Mouse (Mus musculus) spleen, adult 12 weeks (tissue): ENCODE data around the gene Ppp1r32.

Source experiments
- DNase-seq: peaks from one replicate; pipeline ENCODE4 v3.0.0; 2022; ENCODE audit warnings: low spot score

Ppp1r32 gene

DNA sequence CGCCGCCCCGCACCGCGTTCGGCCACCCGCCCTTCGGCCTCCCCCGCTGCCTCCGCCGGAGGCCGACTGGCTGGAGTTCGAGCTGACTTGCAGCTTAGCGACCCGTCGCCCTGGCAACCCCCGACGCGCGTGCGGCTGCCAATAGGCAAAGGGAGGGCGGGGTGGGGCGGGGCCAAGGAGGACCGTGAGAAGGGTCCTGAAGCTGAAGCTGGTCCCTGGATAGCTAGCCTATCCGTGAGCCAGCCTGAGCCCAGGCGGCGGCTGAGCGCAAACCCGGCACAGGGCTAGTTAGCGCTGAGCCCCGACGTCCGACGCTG is 25.3 kb downstream of the Ppp1r32 start:
- no peak for DNase-seq

DNA sequence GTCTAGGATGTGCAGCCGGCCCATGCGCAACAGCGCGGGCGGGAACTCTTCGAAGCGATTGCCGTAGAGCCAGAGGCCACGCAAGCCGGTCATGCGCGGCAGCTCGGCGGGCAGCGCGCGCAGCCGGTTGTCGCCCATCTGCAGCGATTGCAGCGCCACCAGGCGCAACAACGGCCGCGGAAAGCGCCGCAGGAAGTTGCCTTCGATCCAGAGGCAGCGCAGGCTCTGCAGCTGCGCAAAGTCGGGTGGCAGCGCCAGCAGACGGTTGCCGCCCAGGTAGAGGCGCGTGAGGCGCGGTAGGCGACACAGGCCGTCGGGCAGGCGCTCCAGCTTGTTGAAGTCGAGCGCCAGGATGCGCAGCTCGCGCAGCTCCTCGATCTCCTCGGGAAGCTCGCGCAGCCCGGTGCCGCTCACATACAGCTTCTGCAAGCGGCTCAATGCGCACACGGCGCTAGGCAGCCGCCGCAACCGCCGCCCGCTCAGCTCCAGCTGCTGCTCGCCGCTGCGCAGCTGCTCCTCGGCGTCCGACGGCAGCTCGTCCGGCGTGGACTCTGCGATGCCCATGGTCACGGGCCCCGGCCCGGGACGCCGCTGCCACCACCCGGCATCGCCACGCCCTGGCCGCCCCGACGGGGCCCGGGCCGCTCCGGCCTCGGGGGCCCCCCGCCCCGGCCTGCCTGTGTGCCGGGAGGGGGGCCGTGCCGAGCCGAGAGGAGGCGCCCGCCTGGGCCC is 25.8 kb downstream of the Ppp1r32 start, which contains the start of gene Lrrc10b:
Gene Lrrc10b (minus strand): TSS at position 722 of the 732 bp plus-strand sequence.
- no peak for DNase-seq

DNA sequence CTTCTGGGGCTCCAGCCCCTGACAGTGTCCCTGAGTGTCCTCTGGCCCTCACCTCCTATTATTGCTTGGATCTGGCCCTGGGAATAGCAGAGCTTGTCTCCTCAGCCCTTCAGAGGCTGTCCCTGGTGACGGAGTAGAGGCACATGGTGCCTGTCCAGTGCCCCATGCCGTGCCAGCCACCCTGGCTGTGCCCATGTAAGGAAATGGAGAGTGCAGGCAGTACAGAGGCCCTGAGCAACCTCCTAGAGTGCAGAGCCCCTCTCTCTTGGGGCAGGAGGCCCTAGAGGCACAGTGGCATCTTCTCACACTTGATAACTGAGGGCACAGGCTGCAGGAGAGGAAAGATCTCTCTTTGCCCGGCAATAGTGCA is 27.3 kb downstream of the Ppp1r32 start:
- no peak for DNase-seq

DNA sequence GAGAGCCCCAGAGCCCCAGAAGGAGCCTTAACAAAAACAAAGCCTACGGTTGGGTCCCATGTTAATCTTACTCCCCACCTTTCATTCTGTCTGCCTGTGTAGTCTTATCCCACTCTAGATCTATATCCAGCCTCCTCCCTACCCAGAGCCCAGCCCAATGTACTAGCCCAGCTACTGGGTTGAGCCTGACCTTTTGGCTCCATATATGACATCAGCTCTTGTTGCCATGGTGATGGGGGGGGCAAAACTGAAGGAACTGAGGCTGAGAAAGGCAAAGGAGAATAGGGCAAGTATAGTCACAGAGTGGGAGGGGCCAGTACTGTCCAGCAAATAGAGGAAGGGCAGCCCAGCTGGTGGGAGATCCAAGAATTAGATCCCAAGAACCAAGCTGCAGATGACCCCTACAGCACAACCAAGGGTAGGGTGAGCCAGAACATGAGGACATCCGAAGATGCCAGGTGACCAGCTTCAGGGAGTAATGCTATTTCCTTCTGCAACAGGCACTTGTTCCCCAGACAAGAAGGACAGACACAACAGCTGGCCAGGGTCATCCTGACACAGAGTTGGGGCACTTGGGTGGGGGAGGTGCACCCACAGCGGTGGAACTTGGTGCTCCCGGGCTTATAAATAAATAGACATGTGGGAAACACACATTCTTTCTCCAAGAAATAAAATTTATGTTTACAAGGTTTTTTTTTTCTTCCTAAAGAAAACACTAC is 27.9 kb downstream of the Ppp1r32 start:
- no peak for DNase-seq

DNA sequence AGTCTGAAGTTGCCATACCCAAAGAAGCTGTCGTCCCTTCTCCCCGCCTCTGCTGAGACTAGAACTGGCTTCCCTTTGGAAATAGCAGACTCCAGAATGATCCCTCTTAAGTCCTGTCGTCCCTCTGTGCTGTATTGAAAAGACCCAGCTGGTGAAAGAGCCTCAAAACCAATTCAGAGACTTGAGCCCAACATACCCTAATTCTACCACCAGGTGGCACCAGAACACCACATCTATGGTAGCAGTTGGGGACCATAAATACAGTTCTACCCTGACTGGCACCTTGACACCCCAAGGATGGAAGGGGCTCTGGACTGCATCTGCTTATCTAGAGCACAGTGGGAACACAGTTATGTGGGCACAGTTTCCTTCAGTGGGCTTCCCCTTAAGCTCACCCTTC is 33.0 kb downstream of the Ppp1r32 start:
- DNase-seq: peak; percentile 40

DNA sequence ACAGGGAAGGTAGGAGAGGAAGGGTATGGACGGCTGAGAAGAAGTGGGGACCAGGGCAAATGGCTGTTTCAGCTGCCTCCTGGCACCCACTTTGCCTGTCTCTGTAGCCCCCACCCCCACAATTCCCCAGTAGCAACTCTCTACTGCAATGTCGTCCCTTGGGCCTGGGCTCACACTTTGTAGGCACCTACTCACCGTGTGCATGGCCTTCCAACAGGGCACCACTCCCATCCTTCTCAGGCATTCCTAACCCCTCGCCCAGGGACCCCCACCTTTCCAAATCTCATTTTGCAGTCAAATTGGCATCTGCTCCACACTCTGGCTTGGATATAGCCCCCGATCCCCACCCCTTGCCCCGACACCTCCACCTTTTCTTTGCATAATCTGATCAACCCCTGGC is 33.5 kb downstream of the Ppp1r32 start:
- no peak for DNase-seq

DNA sequence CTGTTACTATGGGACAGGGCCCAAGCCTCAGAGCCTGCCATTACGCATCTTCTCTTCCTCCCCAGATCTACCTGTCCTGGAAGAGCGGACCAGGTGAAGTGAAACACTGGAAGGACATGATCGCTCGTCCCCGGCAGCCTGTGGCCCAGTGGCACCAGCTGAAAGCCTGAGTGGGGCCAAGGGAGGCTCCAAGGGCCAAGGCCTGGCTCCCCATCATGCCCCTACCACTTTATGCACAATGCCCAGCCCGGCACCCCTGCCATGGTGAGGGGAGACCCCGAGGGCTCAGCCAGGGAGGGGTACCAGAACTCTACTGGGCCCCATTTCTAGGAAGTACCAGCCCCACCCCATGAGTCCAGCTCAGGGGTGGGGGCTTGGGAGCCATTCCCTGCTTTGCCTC is 34.5 kb downstream of the Ppp1r32 start:
- no peak for DNase-seq

DNA sequence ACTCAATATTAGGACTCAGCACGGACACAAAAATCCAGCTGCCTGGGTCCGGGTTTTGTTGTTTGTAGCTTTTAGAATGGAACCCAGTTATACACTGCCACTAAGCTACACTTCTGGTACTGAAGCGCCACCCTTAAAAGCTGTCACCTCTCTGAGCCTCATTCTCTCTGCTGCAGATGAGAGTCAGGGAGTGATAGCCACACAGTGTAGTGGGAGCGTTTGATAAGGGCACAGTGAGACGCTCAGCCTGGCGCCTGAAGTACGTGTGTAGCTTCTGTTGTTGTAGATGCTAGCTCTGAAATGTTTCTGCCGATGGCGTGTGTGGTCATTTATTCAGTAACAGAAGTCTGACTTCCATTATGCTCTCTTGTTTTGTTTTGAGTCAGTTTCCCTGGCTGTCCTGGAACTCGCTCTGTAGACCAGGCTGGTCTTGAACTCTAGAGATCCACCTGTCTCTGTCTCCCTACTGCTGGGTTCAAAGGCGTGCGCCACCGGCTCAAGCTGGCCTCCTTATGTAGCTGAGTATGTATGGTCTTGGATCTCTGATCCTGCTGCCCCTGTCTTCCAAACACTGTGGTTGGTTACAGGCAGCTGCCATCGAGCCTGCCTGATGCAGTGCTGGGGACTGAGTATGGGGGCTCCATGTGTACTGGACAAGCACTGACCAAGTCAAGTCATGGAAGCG is 37.9 kb downstream of the Ppp1r32 start:
- no peak for DNase-seq

DNA sequence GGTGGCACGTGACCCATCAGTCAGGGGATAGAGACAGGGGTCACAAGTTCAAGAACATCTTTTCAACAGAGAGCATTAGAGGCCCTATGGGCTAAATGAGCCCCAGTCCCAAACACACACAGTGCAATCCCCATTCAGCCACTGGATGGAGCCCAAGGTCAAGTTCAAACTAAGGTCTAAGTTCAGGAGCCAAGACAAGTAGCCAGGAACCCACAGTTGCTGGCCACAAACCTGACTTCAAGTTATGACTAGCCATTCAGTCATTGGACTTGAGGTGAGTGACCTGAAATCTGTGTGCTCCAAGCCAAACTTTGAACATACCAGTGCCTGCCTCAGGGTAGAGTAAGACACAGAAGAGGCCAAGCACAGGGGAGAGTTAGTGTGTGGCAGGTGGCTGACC is 45.2 kb downstream of the Ppp1r32 start:
- no peak for DNase-seq

DNA sequence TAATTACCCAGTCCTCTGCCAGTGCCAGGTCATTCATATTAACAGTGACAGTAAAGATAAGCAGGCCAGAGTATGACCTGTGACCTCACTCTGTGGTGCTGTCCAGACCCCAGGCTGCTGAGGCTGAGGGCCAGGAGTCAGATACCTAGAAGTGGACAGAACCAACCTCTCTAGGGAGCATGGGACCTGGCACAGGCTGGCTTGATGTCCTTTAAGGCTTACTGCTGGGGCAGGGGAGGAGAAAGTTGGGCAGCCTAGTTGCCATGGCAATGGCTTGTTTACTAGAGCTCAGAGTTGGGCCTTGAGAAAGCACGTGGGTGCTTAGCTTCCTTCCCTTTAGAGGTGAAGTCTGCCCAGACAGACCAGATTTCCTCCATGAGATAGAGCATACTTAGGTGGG is 46.0 kb downstream of the Ppp1r32 start:
- no peak for DNase-seq

DNA sequence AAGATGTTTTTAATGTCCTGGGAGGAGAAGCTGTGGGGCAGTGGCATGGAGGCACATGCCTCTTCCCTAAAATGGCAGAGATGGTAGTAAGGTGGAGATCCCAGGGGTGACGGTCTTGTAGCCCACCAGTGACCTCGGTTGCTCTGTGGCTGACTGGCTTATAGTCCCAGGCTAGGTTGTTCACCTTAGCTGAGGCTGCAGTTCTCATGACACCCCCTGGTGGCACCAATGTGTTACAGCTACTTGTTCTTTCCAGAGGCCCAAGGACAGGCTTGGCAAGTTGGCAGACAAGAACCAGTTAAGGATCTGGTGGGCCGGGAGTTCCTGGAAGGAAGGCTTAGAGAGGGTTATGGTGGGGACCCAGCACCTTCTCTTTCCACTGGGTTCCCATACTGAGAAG is 46.8 kb downstream of the Ppp1r32 start:
- DNase-seq: peak; percentile 13

DNA sequence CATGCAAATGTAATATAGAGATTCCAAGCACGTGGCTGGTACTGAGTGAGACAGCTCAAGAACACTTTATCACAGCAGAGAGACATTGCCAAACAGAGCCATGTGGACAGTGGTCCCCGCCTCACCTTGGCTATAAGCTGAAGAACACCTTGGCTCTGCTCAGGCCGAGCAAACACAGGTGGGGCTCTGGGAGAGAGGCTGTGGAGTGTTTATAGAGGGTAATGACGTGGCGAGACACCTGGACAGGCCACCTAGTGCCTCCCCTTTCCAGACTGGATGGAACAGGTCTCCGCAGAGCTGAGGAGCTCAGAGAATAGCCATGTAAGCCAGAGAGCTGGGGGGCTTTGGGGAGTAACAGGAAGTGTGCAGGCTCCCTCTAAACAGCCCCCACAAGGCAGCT is 47.8 kb downstream of the Ppp1r32 start:
- no peak for DNase-seq

DNA sequence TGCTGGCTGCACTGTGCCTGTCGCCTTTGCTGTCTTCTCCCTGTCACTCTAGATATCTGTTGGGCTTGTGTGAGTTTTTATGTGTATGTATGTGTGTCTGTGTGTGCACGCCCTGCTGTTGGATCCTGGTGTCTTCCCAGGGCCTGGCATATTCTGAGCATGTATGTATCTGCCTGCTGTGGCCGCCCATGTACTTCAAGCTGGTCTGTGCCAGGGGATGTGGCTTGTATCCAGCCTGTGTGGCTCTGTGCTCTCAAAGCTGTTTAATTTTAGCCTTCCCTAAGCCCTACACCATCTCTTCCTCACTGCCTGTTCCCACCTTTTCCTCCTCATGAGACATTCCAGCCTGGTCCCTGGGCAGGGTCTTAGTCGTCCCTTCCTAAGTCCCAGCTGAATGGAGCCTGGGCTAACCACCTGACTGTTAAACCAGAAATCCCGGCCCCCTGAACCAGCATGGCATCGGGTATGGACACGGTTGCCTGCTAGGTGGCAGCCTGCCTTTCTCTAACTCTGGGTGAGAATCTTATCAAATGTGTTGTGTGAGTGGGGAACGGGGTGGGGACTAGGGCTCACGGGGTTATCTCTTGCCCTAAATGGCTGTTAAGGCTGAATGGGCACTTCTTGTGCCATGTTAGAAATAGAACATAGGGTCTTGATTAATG is 48.7 kb downstream of the Ppp1r32 start:
- no peak for DNase-seq

DNA sequence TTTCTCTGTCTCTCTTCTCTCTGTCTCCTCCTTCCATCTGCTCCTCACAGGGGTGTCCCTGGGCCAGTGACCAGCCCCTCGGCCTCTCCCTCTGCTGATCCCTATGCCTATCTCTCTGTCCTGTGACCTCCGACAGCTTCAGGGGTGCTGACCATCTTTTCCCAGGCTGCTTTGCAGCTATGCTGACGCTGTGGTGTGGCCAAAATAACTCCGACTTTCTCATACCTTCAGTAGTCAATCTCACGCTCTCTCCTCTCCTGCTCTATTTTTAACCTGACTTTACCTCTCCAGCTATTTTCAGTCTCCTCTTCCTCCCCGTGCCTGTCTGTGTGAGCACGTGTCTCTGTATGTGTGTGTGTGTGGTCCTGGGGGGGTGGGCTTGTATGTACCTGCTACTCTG is 49.5 kb downstream of the Ppp1r32 start:
- no peak for DNase-seq

DNA sequence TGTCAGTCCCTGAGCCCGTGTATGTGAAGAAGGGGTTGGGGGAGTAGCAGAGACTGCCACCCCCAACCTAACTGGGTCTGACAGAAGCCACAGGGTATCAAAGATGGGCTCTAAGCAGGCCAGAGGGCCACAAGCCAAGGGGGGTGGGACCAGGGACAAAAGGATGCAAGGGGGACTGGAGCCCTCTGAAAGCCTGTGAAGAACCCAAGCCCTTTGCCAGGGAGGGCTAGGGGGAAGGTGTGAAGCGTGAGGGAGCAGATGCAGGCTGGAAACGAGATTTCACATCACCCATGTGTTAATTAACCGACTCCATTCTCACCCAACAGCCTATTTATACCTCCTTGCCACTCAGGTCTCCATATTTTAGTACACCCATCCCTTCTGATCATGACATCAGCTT is 50.9 kb downstream of the Ppp1r32 start:
- DNase-seq: no peak

DNA sequence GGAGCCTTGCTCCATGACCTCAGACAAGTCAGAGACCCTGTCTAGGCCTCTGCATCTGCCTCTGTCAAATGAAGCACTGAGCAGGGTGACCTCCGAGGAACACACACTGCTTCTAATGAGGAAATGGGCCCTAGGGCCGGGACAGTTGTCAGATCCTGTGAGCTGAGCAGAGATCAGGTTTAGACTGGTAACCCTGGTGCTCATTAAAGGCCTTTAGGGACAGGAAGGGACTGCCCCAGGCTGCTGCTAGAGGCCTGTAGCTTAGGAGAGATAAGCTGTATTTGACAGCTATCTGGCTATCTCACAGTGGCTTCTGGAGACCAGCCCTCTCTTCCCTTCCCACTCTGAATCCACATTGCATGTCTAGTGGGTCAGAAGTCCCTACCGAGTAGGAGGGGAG is 51.3 kb downstream of the Ppp1r32 start:
- DNase-seq: no peak

DNA sequence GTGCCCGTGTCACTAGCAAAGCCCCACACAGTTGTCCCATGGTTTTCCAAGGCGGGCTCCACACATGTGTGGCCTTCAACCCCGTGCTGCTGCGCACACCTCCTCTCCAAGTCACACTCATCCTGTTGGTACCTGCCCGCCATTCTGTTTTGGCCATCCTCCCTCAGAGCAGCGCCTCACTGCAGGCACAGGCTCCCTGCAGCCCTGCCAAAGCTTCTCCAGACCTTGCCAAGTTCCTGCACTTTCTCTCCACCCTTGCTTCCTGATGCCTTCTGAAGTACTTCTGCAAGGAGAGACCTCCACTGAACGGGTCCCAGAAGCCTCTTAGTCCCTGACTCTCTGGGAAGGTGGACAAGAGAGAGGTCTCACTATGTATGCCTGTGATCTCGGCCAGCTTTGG is 53.4 kb downstream of the Ppp1r32 start:
- DNase-seq: no peak

DNA sequence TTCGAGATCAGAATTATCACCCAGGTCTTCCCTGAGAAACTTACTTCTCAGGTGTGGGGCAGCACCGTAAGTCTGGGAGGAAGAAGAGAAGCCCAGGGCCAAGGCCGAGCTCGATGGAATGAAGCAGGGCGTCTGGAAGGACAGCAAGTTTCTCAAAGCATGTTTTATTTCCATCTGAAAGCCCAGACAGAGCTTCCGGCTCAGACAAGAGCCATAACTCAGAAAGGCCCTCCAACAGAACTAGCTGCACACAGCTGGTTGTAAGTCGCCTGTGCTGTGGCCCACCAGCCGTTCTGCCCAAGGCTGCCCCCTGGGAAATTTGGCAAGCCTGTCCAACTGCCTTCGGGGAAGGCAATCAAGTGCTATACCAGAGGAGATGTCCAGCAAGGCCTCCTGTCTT is 55.3 kb downstream of the Ppp1r32 start:
- no peak for DNase-seq

DNA sequence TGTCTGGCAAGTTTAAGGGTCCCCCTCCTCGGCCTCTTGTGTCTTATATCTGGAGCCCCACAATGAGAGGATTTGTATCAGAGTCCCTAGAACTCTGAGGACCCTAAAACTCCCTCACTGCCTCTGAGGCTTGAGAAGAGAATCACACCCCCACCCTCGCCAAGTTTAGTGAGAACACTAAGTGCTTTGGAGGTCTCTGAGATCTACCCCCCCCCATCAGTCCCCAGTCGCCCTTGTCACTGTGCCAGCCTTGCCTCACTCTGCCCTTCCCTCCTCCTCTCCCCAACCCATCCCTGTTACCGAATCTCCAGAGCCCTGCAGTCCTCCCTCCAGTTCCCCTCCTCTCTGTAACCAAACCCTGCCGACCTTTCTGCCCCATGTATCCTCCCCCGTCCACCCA is 55.9 kb downstream of the Ppp1r32 start:
- no peak for DNase-seq

DNA sequence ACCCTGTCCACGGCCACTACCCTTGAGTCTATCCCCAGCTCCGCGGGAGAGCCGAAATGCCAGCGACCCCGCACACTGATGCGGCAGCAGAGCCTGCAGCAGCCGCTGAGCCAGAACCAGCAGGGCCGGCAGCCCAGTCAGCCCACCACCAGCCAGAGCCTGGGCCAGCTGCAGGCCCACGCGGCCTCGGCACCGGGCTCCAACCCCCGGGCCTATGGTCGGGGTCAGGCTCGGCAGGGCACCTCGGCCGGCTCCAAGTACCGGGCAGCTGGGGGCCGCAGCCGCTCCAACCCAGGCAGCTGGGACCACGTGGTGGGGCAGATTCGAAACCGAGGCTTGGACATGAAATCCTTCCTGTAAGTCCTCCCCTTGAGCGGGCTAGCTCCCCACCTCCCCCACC is 56.4 kb downstream of the Ppp1r32 start:
- no peak for DNase-seq

DNA sequence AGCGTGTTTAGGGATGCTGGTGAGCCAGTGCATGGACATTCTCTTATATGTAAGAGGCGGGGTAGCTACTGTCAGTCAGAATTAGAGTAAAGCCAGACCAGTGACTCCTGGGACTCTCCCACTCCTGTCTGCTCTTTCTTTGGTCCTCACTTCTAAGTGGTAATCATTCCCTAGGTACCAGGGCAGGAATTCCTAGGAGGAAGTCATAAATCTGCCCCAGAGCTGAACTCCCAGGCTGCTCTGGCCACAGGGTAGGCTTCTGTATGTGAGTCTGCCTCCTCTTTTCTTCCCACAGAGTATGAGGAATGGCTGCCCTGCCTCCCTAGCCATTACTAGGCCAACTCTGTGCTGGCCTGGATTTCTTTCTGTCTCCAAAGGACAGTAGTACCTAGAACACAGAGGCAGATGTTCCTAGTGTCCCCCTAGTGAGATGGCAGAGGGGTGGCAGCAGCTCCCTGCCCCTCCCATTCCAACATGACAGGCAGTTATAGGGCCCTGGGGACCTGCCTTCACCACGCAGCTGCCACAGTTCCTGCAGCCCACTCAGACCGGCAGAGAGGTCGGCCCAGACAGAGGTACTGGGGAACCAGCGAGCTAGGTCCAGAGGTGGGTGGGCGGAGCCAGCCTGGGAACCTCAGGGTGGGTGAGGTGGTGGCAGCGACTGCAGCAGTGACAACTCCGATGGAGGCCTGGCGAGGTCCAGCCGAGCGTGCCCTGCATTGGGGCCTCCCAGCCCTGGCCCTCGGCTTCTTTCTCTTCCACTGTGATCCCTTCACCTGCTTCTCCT is 57.1 kb downstream of the Ppp1r32 start:
- no peak for DNase-seq

DNA sequence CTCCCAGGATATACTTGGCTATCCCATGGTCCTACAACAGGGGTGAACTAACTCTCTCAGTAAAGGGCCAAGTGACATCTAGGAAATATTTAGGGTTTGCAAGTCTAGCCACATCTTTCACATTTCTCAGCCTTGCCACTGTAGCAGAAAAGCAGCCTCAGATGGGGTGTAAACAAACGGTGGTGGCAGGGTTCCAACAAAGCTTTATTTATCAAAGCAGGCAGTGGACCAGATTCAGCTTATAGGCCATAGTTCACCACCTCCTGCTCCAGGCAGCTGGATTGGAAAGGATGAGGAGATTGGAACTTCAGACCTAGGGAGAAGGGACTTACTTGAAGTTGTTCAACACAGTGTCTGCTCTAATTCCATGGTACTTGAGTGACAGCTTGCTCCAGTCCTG is 58.0 kb downstream of the Ppp1r32 start:
- DNase-seq: no peak
